Mouse (Mus musculus) kidney, adult 2 months (tissue): ENCODE results near the gene Crybg1.

Experiments
- CTCF ChIP-seq: fragments of 200-500 bp; conservative IDR thresholded peaks from 2 replicates; pipeline ENCODE4 v1.5.1; 2011; ENCODE audit warnings: low read depth, mild to moderate bottlenecking, control low read depth, low read length, moderate library complexity, mixed read lengths; ENCODE audit not compliant: insufficient read depth, insufficient read length
- POLR2A ChIP-seq: fragments of 200-500 bp; IDR thresholded peaks from one replicate; pipeline ENCODE4 v1.6.1; 2011; ENCODE audit warnings: low read depth, low read length, control low read depth

- TF ChIP-seq POLR2A = no peak
- TF ChIP-seq CTCF = no peak
Observed at GRCm38 (mm10) chr10:43993198-43993597, 155.5 kb downstream of the Crybg1 start.
